Mouse (Mus musculus) liver, embryonic 14.5 days (tissue): Measurements from ENCODE around the gene Peli2. TPM values are rescaled to one million over a fixed set of nuclear protein-coding genes. Genes with fewer than 3 reads are reported as not detected.

Source experiments
- ATAC-seq: fragments of 200-750 bp; cut with Nextera tagmentation; 2 replicates; pipeline ENCODE4 v1.8.0; 2017; ENCODE audit warnings: moderate number of reproducible peaks, mild to moderate bottlenecking, moderate library complexity; ENCODE audit not compliant: insufficient read depth
- DNase-seq, 3 experiments: peaks; one replicate each; pipeline ENCODE4 v3.0.0-alpha.2; 2012 to 2013; ENCODE audit warnings: low read depth in 3 of 3, low spot score in 3 of 3
- H3K27ac ChIP-seq: fragments of 300-500 bp; sonication (generic); 2 replicates; pipeline ENCODE4 v1.5.1; 2014; ENCODE audit warnings: moderate library complexity, mild to moderate bottlenecking, control low read depth, inconsistent platforms
- H3K27me3 ChIP-seq: fragments of 300-500 bp; sonication (generic); 2 replicates; pipeline ENCODE4 v1.6.1; 2014; ENCODE audit warnings: mild to moderate bottlenecking, low read length, moderate library complexity; ENCODE audit not compliant: control insufficient read depth, insufficient read depth
- H3K36me3 ChIP-seq: fragments of 300-500 bp; sonication (generic); replicated peaks from 2 replicates; pipeline ENCODE4 v1.6.1; 2014; ENCODE audit warnings: low read depth; ENCODE audit not compliant: control insufficient read depth, insufficient read depth
- H3K4me1 ChIP-seq, 2 experiments: fragments of 200-500 bp in 1 of 2; fragments of 300-500 bp in 1 of 2; sonication (generic) in 1 of 2; replicated peaks; 2 replicates each; pipeline ENCODE4 v1.6.1; 2012 to 2014; ENCODE audit warnings: antibody characterized with exemption in 1 of 2, inconsistent platforms in 1 of 2, low read length in 1 of 2; ENCODE audit not compliant: control insufficient read depth in 2 of 2, insufficient read depth in 2 of 2
- H3K4me2 ChIP-seq: fragments of 300-500 bp; sonication (generic); 2 replicates; pipeline ENCODE4 v1.6.1; 2014; ENCODE audit warnings: low read depth, mild to moderate bottlenecking, control low read depth, moderate library complexity
- H3K4me3 ChIP-seq, 2 experiments: fragments of 200-500 bp in 1 of 2; fragments of 300-500 bp in 1 of 2; sonication (generic) in 1 of 2; 2 replicates each; pipeline ENCODE4 v1.5.1; 2012 to 2014; ENCODE audit warnings: low read depth in 2 of 2, low read length in 2 of 2, mild to moderate bottlenecking in 2 of 2, control low read depth in 1 of 2, inconsistent platforms in 1 of 2, moderate library complexity in 1 of 2; ENCODE audit not compliant: insufficient read depth in 1 of 2
- H3K9ac ChIP-seq: fragments of 300-500 bp; sonication (generic); replicated peaks from 2 replicates; pipeline ENCODE4 v1.6.1; 2014; ENCODE audit warnings: mild to moderate bottlenecking, control low read depth, moderate library complexity
- H3K9me3 ChIP-seq: fragments of 300-500 bp; sonication (generic); 2 replicates; pipeline ENCODE4 v1.6.1; 2016; ENCODE audit warnings: low read length, mixed read lengths; ENCODE audit not compliant: control insufficient read depth
- CTCF ChIP-seq: IDR thresholded peaks from 2 replicates; pipeline ENCODE4 v1.5.1; 2016; ENCODE audit warnings: antibody characterized with exemption, low read depth, control low read depth
- EP300 ChIP-seq: IDR thresholded peaks from 2 replicates; pipeline ENCODE4 v1.6.1; 2016; ENCODE audit warnings: antibody characterized with exemption, low read depth
- WGBS: fragments of 180-500 bp; shearing (Covaris S2); extraction: QIAGEN DNeasy Blood & Tissue Kit; methylation state at CpG from one replicate; pipeline ENCODE4 v1.1.7; 2014; ENCODE audit not compliant: insufficient replicate concordance; 5-methylcytosine and 5-hydroxymethylcytosine counted together
- polyA plus RNA-seq, 2 experiments: library from polyadenylated mRNA; depleted of rRNA in 1 of 2; stranded (reverse) in 1 of 2; unstranded in 1 of 2; fragments of >200 nt; fragmentation: Nextera tagmentation in 1 of 2; extraction: Ambion mirVana in 1 of 2; gene quantifications; 2 replicates each; pipeline versions ENCODE4 v1.2.1 to v1.2.3; 2012 to 2014

Gene Peli2
- polyA plus RNA-seq, 2 experiments: 0.68 to 0.70 TPM

DNA sequence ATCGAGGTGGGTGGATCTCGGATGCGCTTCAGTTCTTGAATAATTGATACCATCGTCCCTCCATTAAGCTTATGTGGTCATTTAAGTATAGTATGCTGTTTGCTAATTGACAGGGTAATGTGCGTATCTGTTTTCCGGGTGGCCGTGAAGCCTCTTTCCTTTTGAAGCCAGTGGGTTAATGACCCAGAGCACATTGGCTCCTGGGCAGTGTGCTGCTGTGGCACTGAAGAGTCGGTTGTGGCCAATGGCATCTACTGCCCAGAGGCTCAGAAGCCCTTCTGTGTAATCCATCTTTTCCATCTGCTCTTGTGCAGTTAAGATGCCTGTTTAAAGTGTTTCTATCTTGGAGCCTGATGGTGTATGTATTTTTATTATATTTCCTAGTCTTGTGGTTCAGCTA lies 34.0 kb downstream of the Peli2 start:
- H3K27me3 ChIP-seq: no peaks in the 10 kb centered on the region
- no peak overlapping the region for H3K9ac ChIP-seq
- 74% methylated on average over 8 of the region's 8 CpGs for WGBS
- H3K4me3 ChIP-seq: no peak overlapping the region
- ATAC-seq: no peak
- no peak for DNase-seq
- no peaks in the 10 kb centered on the region for H3K36me3 ChIP-seq
- no peaks in the 10 kb centered on the region for H3K4me1 ChIP-seq
- no peak overlapping the region for H3K27ac ChIP-seq
- no peaks in the 10 kb centered on the region for H3K9me3 ChIP-seq
- no peak for TF ChIP-seq CTCF
- TF ChIP-seq EP300: no peak
- no peak overlapping the region for H3K4me2 ChIP-seq

DNA sequence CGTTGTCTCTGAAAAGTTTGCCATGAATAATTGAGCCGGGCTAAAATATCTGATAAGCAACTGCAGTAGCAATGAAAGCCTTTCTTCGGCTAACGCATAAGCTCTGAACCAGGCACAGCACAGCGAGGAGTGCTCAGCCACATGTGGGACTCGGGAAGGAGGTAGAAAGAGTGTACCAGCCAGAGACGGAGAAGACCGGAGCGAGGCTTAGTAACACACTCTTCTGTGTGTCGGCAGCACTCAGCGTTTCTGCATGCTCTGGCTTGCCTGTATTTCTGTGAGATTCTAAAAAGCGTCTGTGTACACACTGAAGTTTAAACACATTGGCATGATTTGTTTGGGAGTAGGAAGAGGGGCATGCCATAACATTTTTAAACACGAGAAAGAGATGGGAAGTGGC lies 34.5 kb downstream of the Peli2 start:
- no peak overlapping the region for H3K4me2 ChIP-seq
- H3K9me3 ChIP-seq: no peaks in the 10 kb centered on the region
- no peaks in the 10 kb centered on the region for H3K36me3 ChIP-seq
- DNase-seq (no peak), ATAC-seq (no peak)
- H3K9ac ChIP-seq: no peak overlapping the region
- no peak overlapping the region for H3K27ac ChIP-seq
- WGBS: 72% methylated on average over 13 of the region's 13 CpGs
- H3K4me1 ChIP-seq: no peaks in the 10 kb centered on the region
- H3K4me3 ChIP-seq: no peak overlapping the region
- H3K27me3 ChIP-seq: no peaks in the 10 kb centered on the region
- TF ChIP-seq CTCF: no peak
- no peak for TF ChIP-seq EP300

- H3K4me3 ChIP-seq: no peak overlapping the region
- TF ChIP-seq EP300: no peak
- ATAC-seq (no peak), DNase-seq (no peak)
- H3K27me3 ChIP-seq: no peaks in the 10 kb centered on the region
- 58% methylated on average over 3 of the region's 3 CpGs for WGBS
- H3K4me2 ChIP-seq: no peak overlapping the region
- no peaks in the 10 kb centered on the region for H3K9me3 ChIP-seq
- H3K4me1 ChIP-seq: no peaks in the 10 kb centered on the region
- H3K36me3 ChIP-seq: no peaks in the 10 kb centered on the region
- H3K9ac ChIP-seq: no peak overlapping the region
- no peak overlapping the region for H3K27ac ChIP-seq
These were observed 36.5 kb downstream of the Peli2 start for GRCm38 (mm10) chr14:48157085-48157484.

GRCm38 (mm10) chr14:48157835-48158234 lies 37.2 kb downstream of the Peli2 start:
- no peak overlapping the region for H3K9ac ChIP-seq
- no peaks in the 10 kb centered on the region for H3K27me3 ChIP-seq
- no peaks in the 10 kb centered on the region for H3K9me3 ChIP-seq
- H3K36me3 ChIP-seq: no peaks in the 10 kb centered on the region
- no peak overlapping the region for H3K4me2 ChIP-seq
- WGBS: 67% methylated on average over 8 of the region's 8 CpGs
- ATAC-seq: no peak
- no peak overlapping the region for H3K27ac ChIP-seq
- no peaks in the 10 kb centered on the region for H3K4me1 ChIP-seq
- no peak for DNase-seq
- TF ChIP-seq EP300 (no peak), CTCF (no peak)
- no peak overlapping the region for H3K4me3 ChIP-seq

DNA sequence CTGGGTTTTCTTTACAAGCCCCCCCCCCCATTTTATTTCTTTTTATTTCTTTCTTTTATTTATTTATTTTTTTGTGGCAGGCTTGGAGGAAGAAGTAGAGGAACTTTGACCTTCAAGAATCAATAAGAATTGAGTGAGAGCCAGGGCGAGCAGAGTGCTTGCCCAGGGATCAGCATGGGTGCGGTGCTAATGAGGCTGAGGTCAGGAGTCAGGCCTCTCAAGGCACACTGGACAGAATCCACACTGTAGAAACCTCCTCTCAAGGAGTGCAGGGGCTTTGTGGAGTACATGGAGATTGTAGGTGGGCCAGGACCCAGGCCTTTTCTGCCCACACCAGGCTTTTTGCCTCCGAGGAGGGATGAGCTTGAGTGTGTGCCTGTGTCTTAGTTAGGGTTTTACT lies 38.8 kb downstream of the Peli2 start:
- ATAC-seq: no peak
- no peak overlapping the region for H3K4me3 ChIP-seq

More for the DNA sequence above, 38.8 kb downstream of the Peli2 start:
- 59% methylated on average over 3 of the region's 3 CpGs for WGBS
- Histone ChIP-seq H3K27me3 (no peaks in the 10 kb centered on the region), H3K9ac (no peak overlapping the region), H3K27ac (no peak overlapping the region), H3K9me3 (no peaks in the 10 kb centered on the region), H3K4me2 (no peak overlapping the region), H3K4me1 (no peaks in the 10 kb centered on the region), H3K36me3 (no peaks in the 10 kb centered on the region)
- DNase-seq: no peak
- TF ChIP-seq EP300 (no peak), CTCF (no peak)
